Mouse (Mus musculus): Measurements from ENCODE around the gene Agpat1.
A peak's percentile ranks its signal among the peaks of the same experiment; 100 is the strongest.

Agpat1 gene

GRCm38 (mm10) chr17:34652546-34652945 is 48.5 kb downstream of the Agpat1 start:
- DNase-seq (ENCODE audit: low read depth, low spot score) = no peak

GRCm38 (mm10) chr17:34652985-34653384 is 48.9 kb downstream of the Agpat1 start:
- DNase-seq (ENCODE audit: low read depth, low spot score) = no peak

GRCm38 (mm10) chr17:34653746-34654285 is 49.8 kb downstream of the Agpat1 start:
- DNase-seq (ENCODE audit: low read depth, low spot score) = peak; percentile 47

- DNase-seq (ENCODE audit: low read depth, low spot score) = no peak
Observed at GRCm38 (mm10) chr17:34654392-34654791, 50.3 kb downstream of the Agpat1 start.

GRCm38 (mm10) chr17:34655160-34655559 is 51.1 kb downstream of the Agpat1 start:
- no peak for DNase-seq (ENCODE audit: low read depth, low spot score)

GRCm38 (mm10) chr17:34655581-34655991 is 51.5 kb downstream of the Agpat1 start:
- DNase-seq (ENCODE audit: low read depth, low spot score) = no peak

- no peak for DNase-seq (ENCODE audit: low read depth, low spot score)
Observed at GRCm38 (mm10) chr17:34656666-34657065, 52.6 kb downstream of the Agpat1 start.

GRCm38 (mm10) chr17:34657271-34657670 is 53.2 kb downstream of the Agpat1 start:
- DNase-seq (ENCODE audit: low read depth, low spot score) = no peak

- DNase-seq (ENCODE audit: low read depth, low spot score) = no peak
Observed at GRCm38 (mm10) chr17:34658145-34658544, 54.1 kb downstream of the Agpat1 start.

- DNase-seq (ENCODE audit: low read depth, low spot score) = no peak
Observed at GRCm38 (mm10) chr17:34658591-34658990, 54.5 kb downstream of the Agpat1 start.

GRCm38 (mm10) chr17:34659181-34659896 is 55.3 kb downstream of the Agpat1 start:
- no peak for DNase-seq (ENCODE audit: low read depth, low spot score)

GRCm38 (mm10) chr17:34659897-34660214 is 55.8 kb downstream of the Agpat1 start:
- no peak for DNase-seq (ENCODE audit: low read depth, low spot score)

GRCm38 (mm10) chr17:34660259-34660820 is 56.3 kb downstream of the Agpat1 start:
- DNase-seq (ENCODE audit: low read depth, low spot score) = no peak

GRCm38 (mm10) chr17:34661121-34661591 is 57.1 kb downstream of the Agpat1 start:
- no peak for DNase-seq (ENCODE audit: low read depth, low spot score)

- no peak for DNase-seq (ENCODE audit: low read depth, low spot score)
Observed at GRCm38 (mm10) chr17:34662468-34662867, 58.4 kb downstream of the Agpat1 start.

GRCm38 (mm10) chr17:34662978-34663377 is 58.9 kb downstream of the Agpat1 start:
- no peak for DNase-seq (ENCODE audit: low read depth, low spot score)
